Mouse (Mus musculus) ovary, adult 10 weeks (tissue): Measurements from ENCODE around the gene Lpar4. TPM values are rescaled to one million over a fixed set of nuclear protein-coding genes. Genes with fewer than 3 reads are reported as not detected.

Experiments used
- polyA plus RNA-seq: library from polyadenylated mRNA; stranded (reverse); fragments of 350-450 nt; fragmentation: Illumina TruSeq; extraction: RNeasy Lipid Tissue Mini Kit (QIAGEN cat#74804); gene quantifications from one replicate; pipeline ENCODE4 v1.2.3, GENCODE M21; 2014

Lpar4 gene
- 17.2 TPM for polyA plus RNA-seq

DNA sequence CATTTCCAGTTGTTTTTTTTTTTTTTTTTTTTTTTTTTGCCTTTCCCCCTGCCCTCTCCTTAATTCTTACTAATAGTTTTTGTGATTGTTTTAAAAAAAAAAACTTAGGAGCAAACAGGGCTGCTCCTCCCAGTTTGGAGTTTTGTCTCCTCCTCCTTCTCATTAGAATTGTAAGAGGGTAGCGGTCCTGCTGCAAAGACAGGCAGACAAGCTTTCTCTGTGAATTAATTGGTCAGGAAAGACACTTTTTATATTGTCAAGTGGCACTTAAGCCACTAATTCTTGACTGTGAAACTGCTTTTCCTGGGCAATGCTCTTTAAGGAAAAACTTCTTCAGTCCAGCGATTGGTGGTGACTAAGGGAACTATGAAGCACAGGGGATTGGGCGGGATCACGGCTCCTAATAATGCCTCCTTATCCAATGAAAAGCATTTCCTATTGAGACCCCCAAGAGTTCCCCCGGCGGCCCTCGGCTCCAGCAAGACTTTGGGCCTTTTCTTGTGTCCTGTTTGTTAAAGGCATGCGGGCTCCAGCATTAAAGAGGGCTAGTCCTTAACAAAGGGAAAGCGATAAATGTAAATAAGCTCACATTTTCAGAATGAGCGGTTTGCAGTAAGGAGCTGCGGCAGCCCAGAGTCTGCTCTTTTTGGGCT, at the start of gene Lpar4:
Gene Lpar4 (plus strand): TSS at position 451 of the 653 bp plus-strand sequence.

Other genes starting within 250 kb of the Lpar4 start
- gene Rtl3, start 80.0 kb upstream of the Lpar4 start, polyA plus RNA-seq = 0.40 TPM
- gene P2ry10, start 167.9 kb downstream of the Lpar4 start, polyA plus RNA-seq = 3.1 TPM
- gene P2ry10b, start 228.3 kb downstream of the Lpar4 start, polyA plus RNA-seq = 4.2 TPM